Mouse (Mus musculus) brain, embryonic 18.5 days (tissue): ENCODE measurements at regions not wholly inside any gene's neighbourhood (a gene's known extent, or its start where the extent isn't known, plus 50 kb on each side); places are given as distances from the start of the nearest gene placed in this dataset.
"Not testable (repeated sequence)": the region's sequence is repeated elsewhere in the genome, so short reads cannot be mapped to it uniquely, and the experiment has no call there.

Source experiments
- DNase-seq: peaks from one replicate; pipeline ENCODE4 v3.0.0-alpha.2; 2012; ENCODE audit warnings: low read depth, low spot score

DNA sequence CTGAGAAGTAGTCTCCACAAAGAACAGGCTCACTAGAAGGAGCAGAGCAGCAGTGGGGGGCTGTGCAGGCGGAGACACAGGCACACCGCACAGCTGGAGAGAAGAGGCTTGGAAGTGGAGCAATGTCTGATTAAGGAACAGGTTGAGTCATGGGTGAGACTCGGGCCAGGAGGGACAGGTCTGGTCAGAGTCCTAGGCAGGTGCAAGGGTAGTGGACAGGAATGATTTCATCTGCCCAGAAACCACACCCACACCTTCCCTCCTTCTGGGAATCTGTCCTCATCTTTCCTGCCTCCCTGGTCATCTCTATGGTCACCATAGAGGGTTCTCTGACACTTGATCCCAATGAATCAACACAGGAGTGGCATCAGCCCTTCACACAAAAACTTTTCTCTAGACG lies 983.8 kb downstream of the 4930447A16Rik start:
- DNase-seq: no peak

- no peak for DNase-seq
Observed at GRCm38 (mm10) chr15:38410462-38410861, 985.1 kb downstream of the 4930447A16Rik start.

- DNase-seq: no peak
Observed at GRCm38 (mm10) chr15:38412481-38412880, 987.1 kb downstream of the 4930447A16Rik start.

- DNase-seq: no peak
Observed at GRCm38 (mm10) chr15:38413329-38413728, 988.0 kb downstream of the 4930447A16Rik start.

GRCm38 (mm10) chr15:38414318-38415090 lies 989.1 kb downstream of the 4930447A16Rik start:
- no peak for DNase-seq

- no peak for DNase-seq
Observed at GRCm38 (mm10) chr15:38415091-38415486, 989.7 kb downstream of the 4930447A16Rik start.

- no peak for DNase-seq
Observed at GRCm38 (mm10) chr15:38419621-38420020, 994.3 kb downstream of the 4930447A16Rik start.

DNA sequence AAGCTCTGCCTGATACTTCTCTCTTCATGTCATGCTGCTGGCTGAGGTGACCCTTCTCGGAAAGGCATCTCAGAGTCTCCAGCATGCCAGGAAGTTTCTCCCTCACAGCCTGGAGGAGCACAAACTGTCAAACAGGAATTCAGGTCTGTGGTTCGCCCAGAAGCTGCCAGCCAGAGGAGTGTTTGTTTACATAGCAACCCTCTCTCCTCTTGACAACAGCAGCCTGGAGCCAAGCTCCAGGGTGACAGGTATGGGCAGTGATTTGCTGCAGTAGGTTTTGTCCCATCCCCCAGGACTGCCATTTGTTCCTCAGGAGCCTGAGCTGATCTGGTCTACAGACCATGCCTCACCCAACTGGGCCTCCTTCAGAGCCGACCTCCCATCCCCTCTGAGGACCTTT lies 995.4 kb downstream of the 4930447A16Rik start:
- DNase-seq: no peak

DNA sequence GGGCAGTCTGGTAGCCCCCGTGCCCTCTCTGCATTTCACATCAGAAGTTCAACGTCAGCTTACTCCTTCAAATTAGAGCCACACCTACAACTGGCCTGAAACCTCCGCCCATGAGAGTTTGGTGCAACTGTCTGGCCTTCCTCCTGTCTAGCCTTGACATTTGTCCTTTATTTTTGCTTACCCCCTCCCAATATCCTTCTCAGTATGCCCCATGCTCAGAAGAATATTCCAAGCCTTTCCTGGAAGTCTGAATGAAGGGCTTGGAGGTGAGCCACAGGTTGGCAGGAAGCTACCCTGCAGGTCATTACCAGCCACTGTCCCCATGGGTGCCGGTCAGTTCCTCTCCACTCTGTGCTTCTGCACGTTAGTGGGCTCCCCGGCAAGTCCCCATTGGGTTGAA lies 997.4 kb downstream of the 4930447A16Rik start:
- no peak for DNase-seq

DNA sequence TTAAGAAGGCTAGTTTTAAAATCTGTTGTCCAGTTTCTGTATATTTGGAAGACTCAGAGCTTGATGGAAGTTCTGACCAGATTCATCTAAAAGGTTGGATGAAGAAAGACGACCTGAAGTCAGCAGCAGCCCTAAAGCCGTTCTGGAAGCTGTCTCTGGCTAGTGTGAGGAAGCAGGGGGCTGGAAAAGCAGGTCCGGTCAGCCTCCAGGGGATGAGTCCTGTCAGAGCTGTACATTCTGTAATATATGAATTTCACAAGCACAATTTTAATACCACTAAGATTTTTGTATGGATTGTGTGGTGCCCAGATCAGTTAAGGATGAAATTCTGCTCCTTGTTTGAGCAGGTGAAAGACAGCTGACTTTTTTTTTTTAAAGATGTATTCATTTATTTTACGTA lies 1000.2 kb downstream of the 4930447A16Rik start:
- DNase-seq: no peak

GRCm38 (mm10) chr15:38427966-38428365 lies 1002.6 kb downstream of the 4930447A16Rik start:
- no peak for DNase-seq

DNA sequence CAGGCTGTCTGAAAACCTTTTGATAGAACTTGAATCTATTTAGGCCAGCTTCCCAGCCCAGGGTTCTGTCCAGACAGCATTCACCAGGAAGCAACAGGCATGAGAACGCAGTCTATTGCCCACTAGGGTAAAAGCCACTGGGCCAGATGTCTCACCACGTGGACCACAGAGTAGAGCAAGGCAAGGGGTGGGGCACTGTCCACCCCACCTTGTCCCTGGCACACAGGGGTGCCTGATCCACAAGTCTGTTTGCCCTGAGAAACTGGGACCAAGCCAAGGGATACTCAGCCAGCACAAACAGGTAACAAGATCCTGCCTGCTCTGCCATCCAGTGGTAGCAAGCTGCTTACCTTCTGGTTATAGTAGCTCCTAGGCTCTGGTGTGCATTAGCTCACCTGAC lies 1006.3 kb downstream of the 4930447A16Rik start:
- DNase-seq: no peak

DNA sequence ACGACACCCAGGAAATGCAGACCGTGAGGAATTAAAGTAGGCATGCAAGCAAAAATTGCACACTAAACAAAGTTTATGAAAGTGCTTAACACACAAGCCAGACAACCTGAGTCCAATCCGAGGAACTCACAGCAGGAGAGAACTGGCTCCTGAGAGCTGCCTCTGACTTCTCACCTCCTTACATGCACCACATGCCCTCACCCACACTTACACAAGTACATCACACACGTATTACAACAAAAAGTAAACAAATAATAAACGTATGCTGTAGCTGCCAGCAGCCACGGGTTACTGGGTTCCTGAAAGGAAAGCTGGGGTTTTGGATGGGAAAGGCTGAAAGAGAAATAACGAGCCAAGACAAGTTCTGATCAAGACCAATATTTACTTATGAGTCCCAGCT lies 1008.0 kb downstream of the 4930447A16Rik start:
- no peak for DNase-seq

DNA sequence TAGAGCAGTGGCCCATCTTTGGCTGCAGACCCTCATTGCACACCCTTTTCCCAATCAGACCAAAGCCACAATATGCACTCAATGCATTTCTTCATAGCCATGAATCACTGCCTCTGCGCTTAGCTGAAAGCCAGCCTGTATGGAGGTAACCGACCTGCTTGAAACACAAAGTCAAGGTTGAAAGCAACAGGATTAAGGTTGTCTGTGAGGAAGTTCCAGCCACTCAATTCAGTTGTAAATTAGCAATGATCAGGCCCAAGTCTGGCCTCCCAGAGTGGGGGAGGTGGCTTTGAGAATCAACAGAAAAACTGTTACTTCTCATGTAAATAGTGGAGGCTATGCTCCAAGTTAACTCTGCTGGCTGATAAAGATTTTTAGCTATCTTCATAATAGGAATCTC lies 1008.9 kb downstream of the 4930447A16Rik start:
- DNase-seq: not testable (repeated sequence)
